In genomic region chr3:121277009-121277408, GRCm38 (mm10) we compare ENCODE assay signal across 16 mouse cellular contexts. TPM values are rescaled to one million over a fixed set of nuclear protein-coding genes. Genes with fewer than 3 reads are reported as not detected.
"Had no signal": no experiment of that assay in that cellular context is flagged by ENCODE, and none has a peak within 500 bp of the region (broad histone marks: within the 10 kb centered on the region; RNA-seq: fewer than 3 reads in every experiment).

No protein-coding gene starts in this region.

- H3K4me1 ChIP-seq: hindbrain, embryonic 10.5 days; limb, embryonic 12.5 days; neural tube, embryonic 13.5 days had no signal

- H3K9ac ChIP-seq: hindbrain, embryonic 14.5 days; limb, embryonic 12.5 days; neural tube, embryonic 13.5 days had no signal

- ATAC-seq: midbrain, embryonic 16.5 days had no signal

- H3K36me3 ChIP-seq: hindbrain, embryonic 10.5 days; limb, embryonic 12.5 days; neural tube, embryonic 13.5 days had no signal

- DNase-seq: kidney, adult 11 months; kidney, postnatal 10 days; layer of hippocampus, adult 9-11 months; retina, postnatal 1 day; right cerebral cortex, postnatal 4 days; spleen, adult 18-20 months; thymus, postnatal 36 days had no signal

- H3K4me3 ChIP-seq: hindbrain, embryonic 10.5 days; limb, embryonic 12.5 days; megakaryocyte, embryonic 14.5 days; neural tube, embryonic 13.5 days had no signal

- H3K9me3 ChIP-seq: hindbrain, embryonic 10.5 days; limb, embryonic 12.5 days; neural tube, embryonic 13.5 days had no signal

- H3K27me3 ChIP-seq: limb, embryonic 12.5 days; neural tube, embryonic 13.5 days had no signal

- H3K27ac ChIP-seq: hindbrain, embryonic 10.5 days; hindbrain, embryonic 14.5 days; limb, embryonic 12.5 days; macrophage; neural tube, embryonic 13.5 days had no signal

- H3K4me2 ChIP-seq: hindbrain, embryonic 14.5 days; limb, embryonic 12.5 days; liver, embryonic 11.5 days; midbrain, embryonic 11.5 days; neural tube, embryonic 13.5 days had no signal

RNA-seq across cellular contexts. Expression of gene Tmem56, which starts 5.9 kb away (rescaled TPM):
- polyA plus RNA-seq: macrophage had no signal
